Mouse (Mus musculus) myocyte (in vitro differentiated cells): ENCODE measurements at regions not wholly inside any gene's neighbourhood (a gene's known extent, or its start where the extent isn't known, plus 50 kb on each side); places are given as distances from the start of the nearest gene placed in this dataset.

Experiments used
- H3K27me3 ChIP-seq: one replicate; pipeline ENCODE4 v1.6.1; 2011; ENCODE audit not compliant: control insufficient read depth, insufficient read depth, insufficient read length
- H3K36me3 ChIP-seq: one replicate; pipeline ENCODE4 v1.6.1; 2011; ENCODE audit not compliant: control insufficient read depth, insufficient read depth
- H3K4me2 ChIP-seq: one replicate; pipeline ENCODE4 v1.6.1; 2011; ENCODE audit warnings: low read depth, control low read depth
- H3K4me3 ChIP-seq: one replicate; pipeline ENCODE4 v1.5.1; 2011; ENCODE audit warnings: mild to moderate bottlenecking, control low read depth, moderate library complexity
- H3K79me2 ChIP-seq: one replicate; pipeline ENCODE4 v1.6.1; 2011; ENCODE audit not compliant: control insufficient read depth, insufficient read depth
- H3ac ChIP-seq: one replicate; pipeline ENCODE4 v1.6.1; 2011; ENCODE audit not compliant: control insufficient read depth, insufficient read length
- CEBPB ChIP-seq: IDR thresholded peaks from 2 replicates; pipeline ENCODE4 v1.6.1; 2011; ENCODE audit warnings: mild to moderate bottlenecking, moderate library complexity; ENCODE audit not compliant: poor library complexity, insufficient read depth, severe bottlenecking
- E2F4 ChIP-seq: IDR thresholded peaks from one replicate; pipeline ENCODE4 v1.6.1; 2011; ENCODE audit warnings: mild to moderate bottlenecking, control low read depth, moderate library complexity; ENCODE audit not compliant: insufficient read depth
- MAX ChIP-seq: IDR thresholded peaks from one replicate; pipeline ENCODE4 v1.6.1; 2011; ENCODE audit warnings: low read depth, mild to moderate bottlenecking, control low read depth
- MYOD1 ChIP-seq, 3 experiments: IDR thresholded peaks; one replicate each; pipeline ENCODE4 v1.6.1; 2011; ENCODE audit warnings: control low read depth in 2 of 3, low read depth in 2 of 3, mild to moderate bottlenecking in 2 of 3, moderate library complexity in 1 of 3; ENCODE audit not compliant: insufficient read length in 2 of 3, control insufficient read depth in 1 of 3
- MYOG ChIP-seq, 3 experiments: IDR thresholded peaks; one replicate each; pipeline ENCODE4 v1.6.1; 2011; ENCODE audit warnings: control low read depth in 2 of 3, low read depth in 2 of 3, mild to moderate bottlenecking in 2 of 3; ENCODE audit not compliant: insufficient read length in 2 of 3, control insufficient read depth in 1 of 3, insufficient read depth in 1 of 3
- POLR2A ChIP-seq: IDR thresholded peaks from one replicate; pipeline ENCODE4 v1.6.1; 2011; ENCODE audit warnings: low read depth, mild to moderate bottlenecking, control low read depth, moderate library complexity; ENCODE audit not compliant: insufficient read length
- POLR2AphosphoS2 ChIP-seq: IDR thresholded peaks from one replicate; pipeline ENCODE4 v1.6.1; 2011; ENCODE audit warnings: low read depth, control low read depth; ENCODE audit not compliant: insufficient read length
- REST ChIP-seq: IDR thresholded peaks from one replicate; pipeline ENCODE4 v1.6.1; 2011; ENCODE audit warnings: mild to moderate bottlenecking, control low read depth, moderate library complexity; ENCODE audit not compliant: insufficient read depth, insufficient read length
- SRF ChIP-seq: IDR thresholded peaks from one replicate; pipeline ENCODE4 v1.6.1; 2011; ENCODE audit warnings: low read depth; ENCODE audit not compliant: control insufficient read depth, insufficient read length
- TCF12 ChIP-seq: IDR thresholded peaks from one replicate; pipeline ENCODE4 v1.6.1; 2011; ENCODE audit warnings: mild to moderate bottlenecking, control low read depth; ENCODE audit not compliant: poor library complexity, insufficient read depth, severe bottlenecking
- TCF3 ChIP-seq: IDR thresholded peaks from one replicate; pipeline ENCODE4 v1.6.1; 2011; ENCODE audit warnings: low read depth, control low read depth; ENCODE audit not compliant: insufficient read length
- USF1 ChIP-seq: IDR thresholded peaks from one replicate; pipeline ENCODE4 v1.6.1; 2011; ENCODE audit warnings: low read depth, mild to moderate bottlenecking, control low read depth, moderate library complexity

DNA sequence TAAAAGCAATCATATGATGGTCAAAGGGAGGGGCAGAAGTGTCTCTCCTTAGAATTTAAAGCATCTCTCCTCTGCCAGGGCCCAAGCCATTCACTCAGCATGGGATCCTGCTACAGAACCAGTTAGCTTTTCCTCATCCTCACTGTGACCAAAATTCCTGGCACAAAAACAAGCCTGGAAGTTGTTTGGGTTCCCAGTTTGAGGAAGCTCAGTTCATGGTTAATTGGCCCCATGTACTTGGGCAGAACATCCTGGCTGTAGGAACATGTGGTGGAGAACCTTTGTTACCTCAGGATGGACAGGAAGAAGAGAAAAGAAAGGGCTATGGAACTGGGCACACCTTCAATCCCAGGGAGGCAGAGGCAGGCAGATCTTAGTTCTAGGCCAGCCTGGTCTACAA, 52.4 kb upstream of the Mfge8 start:
- Histone ChIP-seq H3K79me2 (no peaks in the 10 kb centered on the region), H3ac (no peak overlapping the region), H3K36me3 (no peaks in the 10 kb centered on the region), H3K4me2 (no peak overlapping the region), H3K4me3 (no peak overlapping the region), H3K27me3 (no peaks in the 10 kb centered on the region)
- TF ChIP-seq MAX = no peak
- no peak for TF ChIP-seq CEBPB
- no peak for TF ChIP-seq TCF3
- TF ChIP-seq POLR2AphosphoS2 = no peak
- TF ChIP-seq POLR2A = no peak
- no peak for TF ChIP-seq MYOD1 (IDR thresholded peaks at IDR 0.05; ENCODE audit: control insufficient read depth in 1 of 3, insufficient read length in 2 of 3, low read depth in 2 of 3)
- no peak for TF ChIP-seq E2F4
- no peak for TF ChIP-seq REST
- TF ChIP-seq MYOG (IDR thresholded peaks at IDR 0.05; ENCODE audit: control insufficient read depth in 1 of 3, insufficient read depth in 1 of 3, insufficient read length in 2 of 3, low read depth in 2 of 3) = no peak
- no peak for TF ChIP-seq USF1
- TF ChIP-seq SRF = no peak
- TF ChIP-seq TCF12 = no peak

DNA sequence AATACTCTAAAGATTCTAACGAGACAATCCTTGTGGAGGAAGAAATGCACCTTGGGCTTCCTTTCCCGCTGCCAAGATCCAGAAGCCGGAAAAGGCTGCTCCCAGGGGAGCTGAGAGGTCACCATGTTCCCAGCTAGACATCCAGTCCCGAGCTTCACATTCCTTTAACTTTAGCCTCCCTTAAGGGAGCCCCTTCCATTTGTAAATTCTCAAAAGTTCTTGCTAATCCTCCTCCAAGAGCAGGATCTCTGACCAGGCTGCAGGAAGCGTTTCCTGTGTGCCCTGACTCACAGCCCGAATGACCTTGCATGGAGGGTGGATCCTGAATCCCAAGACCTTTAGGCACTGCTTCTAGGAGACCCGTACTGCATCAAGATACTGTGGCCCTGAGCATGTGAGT, 53.5 kb upstream of the Mfge8 start:
- H3K4me2 ChIP-seq = no peak overlapping the region
- TF ChIP-seq POLR2AphosphoS2 = no peak
- no peak for TF ChIP-seq POLR2A
- no peak for TF ChIP-seq MYOD1 (IDR thresholded peaks at IDR 0.05; ENCODE audit: control insufficient read depth in 1 of 3, insufficient read length in 2 of 3, low read depth in 2 of 3)
- TF ChIP-seq MYOG (IDR thresholded peaks at IDR 0.05; ENCODE audit: control insufficient read depth in 1 of 3, insufficient read depth in 1 of 3, insufficient read length in 2 of 3, low read depth in 2 of 3) = no peak
- no peak for TF ChIP-seq MAX
- no peak for TF ChIP-seq USF1
- no peaks in the 10 kb centered on the region for H3K79me2 ChIP-seq
- no peak overlapping the region for H3K4me3 ChIP-seq
- H3K27me3 ChIP-seq = no peaks in the 10 kb centered on the region
- H3ac ChIP-seq = no peak overlapping the region
- H3K36me3 ChIP-seq = no peaks in the 10 kb centered on the region

DNA sequence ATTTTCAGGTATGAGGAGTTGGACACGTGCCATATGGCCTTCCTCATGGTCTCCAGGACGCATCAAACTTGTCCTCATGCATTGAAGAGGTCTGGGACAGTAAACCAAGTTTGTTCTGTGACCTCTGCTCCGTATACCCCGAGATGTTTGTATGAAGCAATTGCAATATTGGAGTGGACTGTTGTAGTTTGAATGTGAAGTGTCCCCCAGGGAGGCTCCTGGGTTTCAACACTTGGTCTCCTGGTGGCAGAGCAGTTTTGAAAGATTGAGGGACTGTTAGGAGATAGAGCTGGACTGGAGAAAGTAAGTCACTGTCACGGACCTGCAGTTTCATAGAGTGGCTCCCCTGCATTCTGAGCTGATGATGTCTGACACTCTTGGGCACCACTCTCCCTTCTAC, 54.6 kb upstream of the Mfge8 start:
- Histone ChIP-seq H3K4me2 (no peak overlapping the region), H3K36me3 (no peaks in the 10 kb centered on the region), H3ac (no peak overlapping the region), H3K27me3 (no peaks in the 10 kb centered on the region), H3K4me3 (no peak overlapping the region), H3K79me2 (no peaks in the 10 kb centered on the region)
- TF ChIP-seq CEBPB = no peak
- no peak for TF ChIP-seq MYOD1 (IDR thresholded peaks at IDR 0.05; ENCODE audit: control insufficient read depth in 1 of 3, insufficient read length in 2 of 3, low read depth in 2 of 3)

DNA sequence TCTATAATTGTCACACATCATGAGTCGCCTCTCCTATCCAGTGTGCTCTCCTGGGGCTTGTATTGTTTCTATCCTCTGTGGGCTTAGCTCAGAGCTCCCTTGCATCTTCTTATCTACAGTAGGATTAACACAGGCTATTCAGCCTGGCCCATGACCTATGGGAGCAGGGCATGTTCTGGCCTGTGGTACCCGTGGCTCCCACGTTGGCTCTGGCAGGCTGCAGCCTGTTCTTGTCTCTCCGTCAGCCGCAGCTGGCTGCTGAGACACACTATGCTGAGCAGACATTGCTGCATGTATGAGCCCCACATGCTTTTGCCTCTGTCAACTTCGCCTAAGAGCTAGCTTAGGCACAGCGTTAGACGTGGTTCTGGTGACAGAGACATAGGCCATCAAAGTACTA, 58.3 kb upstream of the Mfge8 start:
- Histone ChIP-seq H3K4me3 (no peak overlapping the region), H3K79me2 (no peaks in the 10 kb centered on the region), H3ac (no peak overlapping the region), H3K27me3 (no peaks in the 10 kb centered on the region), H3K36me3 (no peaks in the 10 kb centered on the region), H3K4me2 (no peak overlapping the region)
- no peak for TF ChIP-seq POLR2A

DNA sequence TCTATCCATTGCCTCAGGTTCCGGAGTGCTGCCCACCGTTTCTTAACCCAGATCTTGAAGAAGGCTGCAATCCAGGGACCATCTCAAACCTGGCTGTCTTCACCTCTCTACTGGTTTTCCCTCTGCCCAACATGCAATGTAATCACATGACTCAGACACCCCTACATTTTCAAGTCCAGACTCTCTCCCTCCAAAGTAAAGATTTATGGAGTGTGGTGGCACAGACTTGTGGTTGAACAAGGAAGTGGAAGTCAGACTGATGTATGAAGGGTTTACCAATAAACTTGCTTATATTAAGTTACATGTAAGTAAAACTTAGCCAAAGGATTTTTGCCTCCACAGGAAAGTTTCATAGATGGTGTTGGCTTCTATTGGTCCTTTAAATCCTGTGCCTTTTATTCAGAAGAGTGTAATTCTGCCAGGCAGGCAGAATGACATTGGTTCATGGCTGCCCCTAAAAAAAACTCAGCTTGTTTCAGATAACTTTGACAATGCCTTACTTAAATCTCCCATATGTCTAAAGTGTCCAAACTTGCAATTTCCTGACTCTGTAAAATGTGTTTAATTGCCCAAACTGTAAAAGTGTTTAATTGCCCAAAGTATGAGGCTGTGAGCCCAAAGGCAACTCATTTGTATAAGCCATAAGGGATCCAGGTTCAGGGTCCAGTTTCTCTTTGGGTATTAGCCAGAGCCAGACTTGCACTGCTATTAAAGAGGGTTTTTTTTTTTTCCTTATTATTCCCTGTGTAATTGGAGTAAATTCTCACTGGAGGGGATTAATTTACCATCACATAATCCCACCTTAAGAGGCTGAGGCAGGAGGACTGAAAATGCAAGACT, 61.7 kb upstream of the Mfge8 start:
- H3K79me2 ChIP-seq = no peaks in the 10 kb centered on the region
- H3ac ChIP-seq = no peak overlapping the region
- peak overlapping the region; percentile 60 for H3K4me2 ChIP-seq
- TF ChIP-seq USF1 (peak; percentile 71), POLR2A (no peak)
- H3K36me3 ChIP-seq = no peaks in the 10 kb centered on the region
- H3K27me3 ChIP-seq = no peaks in the 10 kb centered on the region
- H3K4me3 ChIP-seq = no peak overlapping the region
